Mouse (Mus musculus) R1 (cell line): ENCODE measurements around the gene Olfr746.

Source experiments
- DNase-seq: peaks from one replicate; pipeline ENCODE4 v3.0.0-alpha.2; 2018; ENCODE audit warnings: low read depth, low spot score

Gene Olfr746

GRCm38 (mm10) chr14:50646783-50647182, at the start of gene Olfr746:
TSS of gene Olfr746 (plus strand) at chr14:50647083.
- no peak for DNase-seq

DNA sequence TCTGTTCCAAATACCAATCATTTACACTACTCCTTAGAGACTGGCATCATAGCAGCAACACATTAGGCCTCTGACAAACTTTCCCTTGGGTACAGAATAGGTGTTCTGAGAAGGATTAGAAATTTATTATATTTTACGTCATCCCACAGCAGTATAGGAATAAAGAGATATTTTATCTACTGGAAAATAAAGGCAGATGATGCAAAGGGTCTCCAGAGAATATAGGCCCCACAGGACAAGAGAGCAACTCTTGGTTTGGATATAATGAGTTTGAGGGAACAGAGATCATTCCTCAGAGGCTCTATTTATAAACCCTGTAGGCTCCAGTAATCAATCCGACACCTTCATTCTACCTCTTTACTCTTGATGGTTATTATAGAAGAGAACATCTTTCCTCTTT, 32.3 kb upstream of the Olfr746 start, which contains the start of gene Olfr744:
Olfr744 (plus strand) TSS at position 301 of the 400 bp plus-strand sequence.
- DNase-seq: no peak

DNA sequence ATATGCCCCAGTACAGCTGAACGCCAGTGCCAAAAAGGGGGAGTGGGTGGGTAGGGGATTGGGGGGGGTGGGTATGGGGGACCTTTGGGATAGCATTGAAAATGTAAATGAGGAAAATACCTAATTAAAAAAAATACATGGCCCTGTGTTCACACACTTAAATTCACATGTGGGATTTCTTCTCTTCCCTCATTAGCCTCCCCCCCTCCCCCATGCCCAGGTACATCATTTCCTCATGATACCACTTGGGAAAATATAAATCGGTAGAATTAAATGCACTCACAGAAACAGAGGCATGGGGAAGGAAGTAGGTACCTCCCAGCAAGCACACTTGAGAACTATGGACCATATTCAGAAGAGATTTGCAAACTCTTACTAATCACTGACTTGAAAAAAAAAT, 7.8 kb upstream of the Olfr746 start, which contains the start of gene Olfr745:
Olfr745 (plus strand) TSS at position 301 of the 400 bp plus-strand sequence.
- no peak for DNase-seq

DNA sequence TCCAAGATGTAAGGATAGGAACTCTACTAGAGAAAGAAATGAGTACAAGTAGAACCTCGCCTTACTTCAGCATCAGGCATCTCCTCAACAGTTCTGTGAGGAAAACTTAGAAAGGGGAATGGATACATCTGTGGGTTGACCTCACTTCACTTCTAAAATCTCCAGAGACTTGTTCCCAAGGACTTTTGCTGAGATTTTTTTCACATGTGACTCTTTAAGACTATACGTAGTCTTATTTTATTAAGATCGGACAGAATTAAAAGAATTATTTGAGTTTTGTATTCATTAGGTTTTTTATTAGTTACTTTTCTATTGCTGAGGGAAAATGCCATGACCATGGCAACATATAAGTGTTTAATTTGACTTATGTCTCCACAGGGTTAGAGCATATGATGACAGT, 46.2 kb downstream of the Olfr746 start, which contains the start of gene Olfr747:
Olfr747 (minus strand) TSS at position 101 of the 400 bp plus-strand sequence.
- DNase-seq: no peak
